Mouse (Mus musculus) liver, embryonic 11.5 days (tissue): ENCODE data around the gene C130050O18Rik. TPM values are rescaled to one million over a fixed set of nuclear protein-coding genes. Genes with fewer than 3 reads are reported as not detected.

ENCODE experiments used
- ATAC-seq: fragments of 200-750 bp; cut with Nextera tagmentation; replicated peaks from 2 replicates; pipeline ENCODE4 v1.8.0; 2017; ENCODE audit warnings: moderate number of reproducible peaks, mild to moderate bottlenecking, moderate TSS enrichment, moderate library complexity; ENCODE audit not compliant: low FRiP score
- DNase-seq: peaks from one replicate; pipeline ENCODE4 v3.0.0-alpha.2; 2017; ENCODE audit warnings: low spot score
- H3K27ac ChIP-seq: fragments of 300-500 bp; sonication (generic); 2 replicates; pipeline ENCODE4 v1.5.1; 2014; ENCODE audit warnings: mild to moderate bottlenecking, low read depth, low read length, control low read depth
- H3K27me3 ChIP-seq: fragments of 300-500 bp; sonication (generic); replicated peaks from 2 replicates; pipeline ENCODE4 v1.6.1; 2014; ENCODE audit warnings: low read length, mixed read lengths; ENCODE audit not compliant: control insufficient read depth, insufficient read depth
- H3K36me3 ChIP-seq: fragments of 300-500 bp; sonication (generic); 2 replicates; pipeline ENCODE4 v1.6.1; 2014; ENCODE audit warnings: mild to moderate bottlenecking, low read length, moderate library complexity, mixed read lengths; ENCODE audit not compliant: control insufficient read depth, insufficient read depth
- H3K4me1 ChIP-seq: fragments of 300-500 bp; sonication (generic); replicated peaks from 2 replicates; pipeline ENCODE4 v1.6.1; 2014; ENCODE audit warnings: low read length, mixed read lengths; ENCODE audit not compliant: control insufficient read depth, insufficient read depth
- H3K4me2 ChIP-seq: fragments of 300-500 bp; sonication (generic); 2 replicates; pipeline ENCODE4 v1.6.1; 2014; ENCODE audit warnings: mild to moderate bottlenecking, control low read depth, moderate library complexity
- H3K4me3 ChIP-seq: fragments of 300-500 bp; sonication (generic); 2 replicates; pipeline ENCODE4 v1.5.1; 2014; ENCODE audit warnings: low read depth, low read length, control low read depth
- H3K9ac ChIP-seq: fragments of 300-500 bp; sonication (generic); 2 replicates; pipeline ENCODE4 v1.6.1; 2014; ENCODE audit warnings: low read depth, low read length, control low read depth
- H3K9me3 ChIP-seq: fragments of 300-500 bp; sonication (generic); 2 replicates; pipeline ENCODE4 v1.6.1; 2016; ENCODE audit warnings: low read length, inconsistent platforms, mixed read lengths; ENCODE audit not compliant: control insufficient read depth
- WGBS: fragments of 180-500 bp; shearing (Covaris S2); extraction: QIAGEN DNeasy Blood & Tissue Kit; methylation state at CpG from one replicate; pipeline ENCODE4 v1.1.7; 2014; 5-methylcytosine and 5-hydroxymethylcytosine counted together
- polyA plus RNA-seq: library from polyadenylated mRNA; unstranded; fragments of >200 nt; fragmentation: Nextera tagmentation; extraction: Ambion mirVana; gene quantifications from 2 replicates; pipeline ENCODE4 v1.2.1, GENCODE M21; 2014

C130050O18Rik gene
- polyA plus RNA-seq, 1 experiment from 2014 or later = 1.6 TPM

- H3K27me3 ChIP-seq = no peaks in the 10 kb centered on the region
- WGBS = 86% methylated on average over 4 of the region's 4 CpGs
- peak overlapping the region; percentile 39 for H3K27ac ChIP-seq
- ATAC-seq (no peak), DNase-seq (no peak)
- no peak overlapping the region for H3K4me3 ChIP-seq
- no peak overlapping the region for H3K4me2 ChIP-seq
- H3K4me1 ChIP-seq = peaks cover 76% of the 10 kb centered on the region
- 0 out of 2 replicates have a peak overlapping the region, but pooled peaks have one; percentile 8 for H3K9ac ChIP-seq
- H3K9me3 ChIP-seq = no peaks in the 10 kb centered on the region
- no peaks in the 10 kb centered on the region for H3K36me3 ChIP-seq
Measured at GRCm38 (mm10) chr5:139367884-139368458, 37.1 kb upstream of the C130050O18Rik start.

- Histone ChIP-seq H3K4me3 (no peak overlapping the region), H3K4me1 (peaks cover 79% of the 10 kb centered on the region), H3K36me3 (no peaks in the 10 kb centered on the region), H3K9me3 (no peaks in the 10 kb centered on the region), H3K27me3 (no peaks in the 10 kb centered on the region), H3K4me2 (no peak overlapping the region), H3K9ac (0 out of 2 replicates have a peak overlapping the region, but pooled peaks have one; percentile 20), H3K27ac (peak overlapping the region; percentile 39)
- DNase-seq = no peak
- no peak for ATAC-seq
- 75% methylated on average over 11 of the region's 11 CpGs for WGBS
Measured at GRCm38 (mm10) chr5:139368638-139369320, 36.3 kb upstream of the C130050O18Rik start.

DNA sequence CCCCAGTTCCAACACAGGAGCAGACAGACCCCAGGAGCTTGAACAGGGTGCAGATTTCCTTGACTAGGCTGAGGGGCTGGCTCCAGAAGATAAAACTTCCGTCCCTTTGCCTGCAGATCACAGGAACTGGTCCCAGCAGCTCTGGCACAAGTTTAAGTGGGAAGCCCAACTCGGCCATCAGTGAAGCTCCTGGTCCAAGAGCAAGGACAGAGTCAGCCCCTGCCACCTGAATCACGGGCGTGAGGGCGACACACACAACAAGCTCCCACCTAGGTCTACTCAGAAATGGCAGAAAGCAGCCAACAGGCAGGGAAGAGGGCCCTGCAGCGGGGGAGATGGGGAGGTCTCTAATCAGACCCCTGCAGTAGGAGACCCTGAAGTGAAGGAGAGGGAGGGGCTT is 34.7 kb upstream of the C130050O18Rik start:
- 73% methylated on average over 6 of the region's 6 CpGs for WGBS
- Histone ChIP-seq H3K9me3 (no peaks in the 10 kb centered on the region), H3K4me3 (peak overlapping the region; percentile 67; the same call in 1 of the 2 replicates), H3K36me3 (no peaks in the 10 kb centered on the region), H3K9ac (peak overlapping the region; percentile 97; the same call in 1 of the 2 replicates), H3K4me2 (peak overlapping the region; percentile 97), H3K4me1 (peaks cover 79% of the 10 kb centered on the region), H3K27ac (peak overlapping the region; percentile 93), H3K27me3 (no peaks in the 10 kb centered on the region)
- DNase-seq = no peak
- no peak for ATAC-seq

GRCm38 (mm10) chr5:139371118-139371517 is 34.0 kb upstream of the C130050O18Rik start:
- Histone ChIP-seq H3K4me2 (peak overlapping the region; percentile 97), H3K27me3 (no peaks in the 10 kb centered on the region), H3K4me1 (peaks cover 83% of the 10 kb centered on the region), H3K9ac (peak overlapping the region; percentile 97), H3K27ac (peak overlapping the region; percentile 93), H3K4me3 (peak overlapping the region; percentile 67), H3K9me3 (no peaks in the 10 kb centered on the region), H3K36me3 (no peaks in the 10 kb centered on the region)
- ATAC-seq (no peak), DNase-seq (no peak)
- 51% methylated on average over 5 of the region's 5 CpGs for WGBS

GRCm38 (mm10) chr5:139371631-139372401 is 33.3 kb upstream of the C130050O18Rik start:
- WGBS = 2% methylated on average over 39 of the region's 39 CpGs
- ATAC-seq = peak; percentile 89
- H3K9ac ChIP-seq = peak overlapping the region; percentile 97
- peak overlapping the region; percentile 67 for H3K4me3 ChIP-seq
- DNase-seq = peak; percentile 94
- no peaks in the 10 kb centered on the region for H3K9me3 ChIP-seq
- peaks cover 83% of the 10 kb centered on the region for H3K4me1 ChIP-seq
- H3K36me3 ChIP-seq = no peaks in the 10 kb centered on the region
- peak overlapping the region; percentile 97 for H3K4me2 ChIP-seq
- H3K27me3 ChIP-seq = no peaks in the 10 kb centered on the region
- H3K27ac ChIP-seq = peak overlapping the region; percentile 93

GRCm38 (mm10) chr5:139373126-139373525 is 32.0 kb upstream of the C130050O18Rik start:
- WGBS = 56% methylated on average over 3 of the region's 3 CpGs
- DNase-seq (no peak), ATAC-seq (no peak)
- H3K27ac ChIP-seq = peak overlapping the region; percentile 68
- peaks cover 91% of the 10 kb centered on the region for H3K4me1 ChIP-seq
- no peaks in the 10 kb centered on the region for H3K36me3 ChIP-seq
- H3K9ac ChIP-seq = peak overlapping the region; percentile 48
- no peaks in the 10 kb centered on the region for H3K27me3 ChIP-seq
- H3K9me3 ChIP-seq = no peaks in the 10 kb centered on the region
- no peak overlapping the region for H3K4me3 ChIP-seq
- H3K4me2 ChIP-seq = peak overlapping the region; percentile 97

DNA sequence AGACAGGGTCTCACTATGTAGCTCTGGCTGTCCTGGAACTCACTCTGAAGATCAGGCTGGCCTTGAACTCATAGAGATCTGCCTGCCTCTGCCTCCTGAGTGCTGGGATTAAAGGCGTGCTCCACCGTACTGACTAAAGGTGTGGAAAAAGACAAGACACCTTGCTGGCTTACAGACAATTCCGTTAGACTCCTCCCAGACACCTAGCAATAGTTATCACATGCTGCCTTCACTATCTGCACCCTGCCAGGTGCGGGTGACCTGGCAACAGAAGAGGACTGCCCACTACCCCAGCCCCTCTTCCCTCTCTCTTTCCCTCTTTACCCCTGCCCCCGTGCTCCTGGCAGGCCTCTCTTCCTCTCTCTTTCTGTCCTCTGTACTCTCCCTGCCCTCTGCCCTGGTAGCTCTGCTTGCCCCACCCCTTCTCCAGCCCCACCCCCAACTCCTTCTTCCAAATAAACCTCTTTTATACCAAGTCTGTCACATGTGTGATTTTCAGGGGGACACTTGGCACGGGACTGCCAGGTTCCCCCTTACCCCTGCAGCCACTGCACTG is 31.1 kb upstream of the C130050O18Rik start:
- WGBS = 60% methylated on average over 6 of the region's 6 CpGs
- Histone ChIP-seq H3K27me3 (no peaks in the 10 kb centered on the region), H3K4me3 (no peak overlapping the region), H3K36me3 (no peaks in the 10 kb centered on the region), H3K9me3 (no peaks in the 10 kb centered on the region), H3K27ac (peak overlapping the region; percentile 19; the same call in 1 of the 2 replicates), H3K9ac (no peak overlapping the region), H3K4me1 (peaks cover 91% of the 10 kb centered on the region), H3K4me2 (no peak overlapping the region)
- no peak for ATAC-seq
- no peak for DNase-seq

- ATAC-seq (no peak), DNase-seq (no peak)
- Histone ChIP-seq H3K4me3 (no peak overlapping the region), H3K4me2 (no peak overlapping the region), H3K27me3 (no peaks in the 10 kb centered on the region), H3K9ac (0 out of 2 replicates have a peak overlapping the region, but pooled peaks have one; percentile 23), H3K36me3 (no peaks in the 10 kb centered on the region), H3K4me1 (peaks cover 93% of the 10 kb centered on the region), H3K9me3 (no peaks in the 10 kb centered on the region), H3K27ac (no peak overlapping the region)
- WGBS = 79% methylated on average over 2 of the region's 2 CpGs
Measured at GRCm38 (mm10) chr5:139374841-139375240, 30.2 kb upstream of the C130050O18Rik start.
